Mouse (Mus musculus) spleen, postnatal 4 days (tissue): ENCODE measurements around the gene Rad9a.
"Not testable (repeated sequence)": the region's sequence is repeated elsewhere in the genome, so short reads cannot be mapped to it uniquely, and the experiment has no call there.

Source experiments
- DNase-seq, 2 experiments: peaks; one replicate each; pipeline ENCODE4 v3.0.0; 2022; ENCODE audit warnings: low spot score in 2 of 2

Rad9a gene

DNA sequence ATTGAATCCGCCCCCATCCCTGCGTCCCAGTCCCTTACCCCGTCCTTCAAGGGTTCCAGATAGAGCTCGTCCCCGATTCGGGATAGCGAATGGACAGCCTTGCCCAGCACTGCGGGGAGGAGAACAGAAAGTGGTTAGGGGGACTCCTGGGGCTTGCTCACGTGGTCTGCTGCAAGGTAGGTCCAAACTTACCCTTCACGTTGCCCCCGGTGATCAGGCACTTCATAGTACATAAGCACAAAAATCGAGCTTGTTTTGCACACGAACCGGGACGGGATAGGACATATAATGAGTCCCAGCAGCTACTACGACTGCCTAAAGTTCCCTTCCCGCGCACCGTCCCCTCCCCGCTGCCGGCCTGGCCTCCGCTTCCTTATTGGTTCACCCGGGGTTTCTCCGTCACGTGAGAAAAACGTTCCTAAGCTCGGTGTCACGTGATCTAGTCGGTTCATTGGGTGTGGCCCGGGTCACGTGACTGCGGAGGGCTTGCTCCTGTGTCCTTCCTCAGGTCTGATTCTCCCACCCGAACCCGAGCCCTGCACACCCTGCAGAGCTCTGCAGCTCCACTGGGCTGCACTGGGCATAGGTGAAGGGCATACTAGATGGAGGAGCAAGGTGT lies at the start of gene Rad9a:
Gene Rad9a (minus strand): TSS at position 372 of the 619 bp plus-strand sequence.
- DNase-seq: peak; percentile 96 to 98

DNA sequence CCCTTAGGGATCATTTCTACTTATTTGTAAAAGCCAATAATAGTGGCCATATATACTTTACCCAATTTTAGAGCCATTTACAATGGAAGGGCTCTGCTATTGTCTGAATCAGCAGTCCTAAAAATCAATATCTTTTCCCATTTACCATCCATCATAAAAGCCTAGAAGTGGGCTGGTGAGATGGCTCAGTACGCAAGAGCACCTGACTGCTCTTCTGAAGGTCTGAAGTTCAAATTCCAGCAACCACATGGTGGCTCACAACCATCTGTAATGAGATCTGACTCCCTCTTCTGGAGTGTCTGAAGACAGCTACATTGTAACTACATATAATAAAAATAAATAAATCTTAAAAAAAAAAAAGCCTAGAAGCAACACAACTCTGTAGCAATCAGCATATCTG lies 47.2 kb upstream of the Rad9a start:
- not testable (repeated sequence) for DNase-seq

DNA sequence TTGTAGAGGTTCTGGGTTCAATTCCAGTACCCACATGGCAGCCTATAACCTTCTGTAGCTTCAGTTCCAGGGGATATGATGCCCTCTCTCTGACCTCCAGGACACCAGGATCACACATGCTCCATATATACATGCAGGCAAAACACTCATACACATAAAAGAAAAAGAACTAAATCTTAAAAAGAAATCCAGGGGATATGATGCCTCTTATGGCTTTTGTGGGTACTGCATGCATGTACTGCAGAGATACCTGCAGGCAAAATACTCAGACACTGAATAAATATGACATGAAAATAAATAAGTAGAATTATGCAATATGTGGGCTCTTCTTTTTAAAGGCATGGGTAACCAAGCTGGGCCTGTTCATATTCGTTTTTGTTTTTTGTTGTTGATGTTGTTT lies 45.5 kb upstream of the Rad9a start:
- no peak for DNase-seq

DNA sequence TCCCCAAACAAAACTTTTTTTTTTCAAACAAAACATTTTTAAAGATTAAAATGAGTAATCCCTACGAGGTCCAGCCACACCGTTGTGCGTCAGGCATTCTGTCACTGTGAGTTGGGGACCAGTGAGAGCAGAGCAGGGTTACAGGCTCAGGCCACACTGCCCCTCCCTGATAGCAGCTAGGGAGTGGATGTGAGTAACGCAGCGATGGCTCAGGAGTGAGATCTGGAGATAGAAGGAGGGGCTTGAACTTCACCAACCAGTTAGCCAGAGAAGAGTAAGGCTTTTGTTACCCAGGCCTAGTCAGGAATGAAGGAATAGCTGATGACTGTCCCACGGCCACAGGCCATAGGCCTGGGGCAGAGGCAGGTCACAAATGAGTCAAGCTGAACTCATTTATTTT lies 43.3 kb upstream of the Rad9a start:
- DNase-seq: no peak

DNA sequence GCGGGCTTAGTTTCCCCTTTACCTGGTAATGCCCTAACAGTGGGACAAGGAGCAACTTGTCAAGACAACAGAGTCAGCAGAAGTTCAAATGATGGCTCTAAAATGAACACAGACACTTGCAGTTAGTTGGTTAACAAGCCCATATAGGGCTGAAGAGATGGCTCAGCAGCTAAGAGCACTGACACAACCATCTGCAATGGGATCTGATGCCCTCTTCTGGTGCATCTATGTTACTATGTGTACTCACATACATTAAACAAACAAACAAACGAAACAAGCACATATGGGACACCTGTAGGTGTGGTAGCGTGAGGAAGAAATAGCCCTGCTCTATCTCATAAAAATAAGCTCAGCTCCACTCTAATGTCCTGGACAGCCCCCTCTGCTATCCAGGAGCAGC lies 41.0 kb upstream of the Rad9a start:
- DNase-seq: no peak

DNA sequence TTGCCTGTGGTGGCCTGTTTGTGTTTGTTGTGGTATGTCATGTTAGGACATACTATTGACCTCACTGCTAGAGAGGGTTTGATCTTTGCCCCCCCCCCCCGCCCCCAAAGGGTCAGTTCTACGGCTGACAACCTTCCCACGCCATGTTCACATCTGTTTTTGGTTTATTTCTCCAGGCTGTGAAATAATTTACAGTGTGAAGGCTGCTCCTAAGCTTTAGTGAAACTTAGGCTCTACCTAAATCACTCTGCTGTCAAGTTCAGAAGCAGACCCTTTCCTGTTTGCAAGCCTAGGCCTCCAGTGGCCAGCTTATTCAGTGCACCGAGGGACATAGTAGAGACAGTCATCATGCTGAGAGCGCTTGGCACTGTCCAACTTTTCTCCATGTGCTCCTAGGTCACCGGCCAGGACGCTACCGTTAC lies 38.8 kb upstream of the Rad9a start:
- DNase-seq: no peak

DNA sequence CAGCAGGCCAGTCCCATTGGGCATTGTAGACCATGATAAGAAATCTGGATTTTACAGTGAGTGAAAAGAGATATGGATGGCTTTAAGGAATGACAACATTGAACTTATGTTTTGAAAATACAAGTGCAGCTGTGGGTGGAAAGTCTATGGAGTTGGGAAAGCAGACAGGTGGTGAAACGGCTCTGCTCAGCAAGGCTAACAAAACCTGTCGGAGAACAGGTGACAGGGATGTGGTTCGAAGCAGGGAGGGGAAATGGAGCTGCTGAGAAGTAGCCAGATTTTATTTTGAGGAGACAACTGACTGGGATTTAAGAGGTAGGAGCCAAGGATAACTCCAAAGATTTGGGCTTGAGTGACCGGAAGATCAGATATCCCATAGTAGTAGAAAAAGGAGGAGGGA lies 33.1 kb upstream of the Rad9a start:
- no peak for DNase-seq

DNA sequence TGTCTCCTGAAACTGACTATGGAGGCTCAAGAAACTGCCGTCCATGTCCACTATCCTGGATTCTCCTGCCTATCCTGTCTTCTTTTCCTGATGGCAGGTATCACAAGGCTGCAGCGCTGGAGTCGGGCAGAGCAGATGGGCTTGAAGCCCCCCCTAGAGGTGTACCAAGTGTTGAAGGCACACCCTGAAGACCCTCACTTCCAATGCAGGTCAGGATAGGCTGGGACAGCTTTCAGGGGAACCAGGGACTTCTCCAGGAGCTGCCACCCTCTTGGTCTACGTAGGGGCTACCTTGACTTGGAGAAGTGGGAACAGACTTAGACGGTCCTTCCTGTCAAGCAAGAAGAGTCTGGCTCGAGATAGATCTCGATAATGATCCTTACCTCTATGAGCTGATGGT lies 31.2 kb upstream of the Rad9a start:
- DNase-seq: no peak

DNA sequence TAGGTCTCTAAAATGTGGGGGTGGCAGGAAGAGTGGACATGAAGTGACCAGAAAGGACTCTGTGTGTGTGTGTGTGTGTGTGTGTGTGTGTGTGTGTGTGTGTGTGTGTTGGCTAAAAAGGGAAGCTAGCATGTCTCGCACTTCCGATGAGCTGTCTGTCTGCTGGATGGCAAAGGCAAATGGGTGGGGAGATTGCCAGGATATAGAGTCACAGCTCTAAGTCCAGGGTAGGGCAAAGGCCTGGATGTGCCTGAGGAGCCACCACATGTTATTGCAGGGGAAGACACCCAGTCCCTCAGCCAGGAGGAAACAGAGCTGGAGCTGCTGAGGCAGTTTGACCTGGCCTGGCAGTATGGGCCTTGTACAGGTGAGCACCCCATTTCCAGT lies 30.7 kb upstream of the Rad9a start:
- DNase-seq: no peak

DNA sequence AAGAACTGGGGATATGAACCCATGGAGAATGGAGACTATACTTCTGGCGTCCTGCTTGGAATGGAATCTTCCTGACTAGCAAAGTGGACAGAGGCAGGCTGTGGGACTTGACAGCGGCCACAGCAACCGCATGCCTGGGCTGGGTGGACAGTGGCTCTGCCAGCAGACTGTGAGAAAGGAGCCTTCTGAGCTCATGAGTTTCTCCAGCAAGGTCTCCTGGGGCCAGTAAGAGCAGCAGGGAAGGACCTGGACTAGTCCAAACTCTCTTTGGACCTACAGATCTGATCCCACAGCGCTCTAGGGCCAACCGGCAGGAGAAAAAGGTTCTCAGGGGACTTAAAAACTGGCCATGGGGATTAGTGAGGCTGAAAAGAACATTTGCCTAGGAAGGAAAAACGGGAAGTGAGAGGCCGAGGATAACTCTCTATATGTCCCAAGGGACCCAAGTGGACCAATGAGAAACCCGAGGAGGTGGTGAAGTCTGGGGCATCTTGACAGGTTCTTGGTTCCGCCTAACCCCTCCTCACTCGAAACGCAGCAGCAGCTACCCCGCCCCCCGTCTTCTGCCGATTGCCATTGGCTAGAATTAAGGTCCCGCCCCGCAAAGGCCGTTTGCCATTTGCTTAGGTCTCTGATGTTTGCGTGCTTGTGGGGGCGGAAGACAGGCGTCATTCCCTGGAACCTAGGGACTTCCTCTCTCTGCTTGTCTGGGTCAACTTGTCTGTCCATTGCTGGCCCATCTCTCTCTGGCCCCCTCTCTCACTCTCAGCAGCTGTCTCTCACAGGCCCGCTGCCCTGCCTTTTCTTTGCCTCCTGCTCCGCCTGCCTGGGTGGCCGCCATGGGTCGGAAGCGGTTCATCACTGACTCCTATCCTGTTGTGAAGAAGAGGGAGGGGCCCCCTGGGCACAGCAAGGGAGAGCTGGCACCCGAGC lies 30.1 kb upstream of the Rad9a start, which contains the start of gene Pold4:
Gene Pold4 (plus strand): TSS at position 647 of the 933 bp plus-strand sequence.
- peak; percentile 95 to 96 for DNase-seq

DNA sequence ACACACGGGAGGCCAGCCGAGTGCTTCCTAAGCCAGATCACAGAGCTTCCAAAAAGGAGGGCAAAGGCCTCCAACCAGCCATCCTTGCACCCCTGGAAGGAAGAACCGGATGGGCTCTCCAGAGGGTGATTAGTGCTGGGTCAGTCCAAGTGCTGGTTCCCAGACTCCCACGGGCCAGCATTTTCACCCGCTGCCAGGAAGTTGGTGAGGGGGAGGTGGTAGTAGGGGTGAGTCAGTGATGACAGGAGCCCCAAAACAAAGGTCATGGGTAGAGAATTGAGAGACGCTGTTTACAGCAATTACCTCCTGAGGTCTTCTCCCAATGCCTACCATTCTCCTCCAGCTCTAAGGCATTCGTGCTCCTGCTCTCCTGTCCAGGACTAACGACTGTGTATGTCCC lies 29.0 kb upstream of the Rad9a start:
- DNase-seq: no peak

DNA sequence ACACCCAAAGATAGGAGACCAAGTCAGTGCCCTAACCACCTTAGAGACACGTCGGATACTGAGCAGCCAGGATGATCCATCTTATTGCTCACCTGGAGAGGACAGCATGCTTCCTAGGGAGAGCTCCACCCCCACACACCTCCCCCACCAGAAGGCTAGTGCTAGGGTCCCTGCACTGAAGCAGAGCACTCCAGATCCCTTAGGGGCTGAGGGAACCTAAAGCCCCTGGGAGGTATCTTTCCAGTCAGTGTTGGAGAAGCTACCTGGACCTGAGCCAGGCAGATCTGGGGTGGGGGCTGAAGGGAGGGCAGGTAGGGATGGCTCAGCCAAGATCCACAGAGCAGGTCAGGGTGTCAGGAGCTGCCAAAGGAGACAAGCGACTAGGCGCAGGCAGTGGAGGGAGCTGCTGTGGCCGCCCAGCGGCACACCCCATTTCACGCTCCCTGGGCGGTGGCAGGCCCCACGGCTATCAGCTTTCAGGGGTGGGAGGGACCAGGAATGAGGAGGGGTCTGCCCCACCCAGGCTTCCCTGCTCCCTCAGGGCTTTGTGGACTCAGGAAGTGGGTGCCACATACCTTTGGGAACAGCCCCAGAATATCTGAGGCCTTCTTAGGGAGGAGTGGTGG lies 28.1 kb upstream of the Rad9a start:
- DNase-seq: no peak

DNA sequence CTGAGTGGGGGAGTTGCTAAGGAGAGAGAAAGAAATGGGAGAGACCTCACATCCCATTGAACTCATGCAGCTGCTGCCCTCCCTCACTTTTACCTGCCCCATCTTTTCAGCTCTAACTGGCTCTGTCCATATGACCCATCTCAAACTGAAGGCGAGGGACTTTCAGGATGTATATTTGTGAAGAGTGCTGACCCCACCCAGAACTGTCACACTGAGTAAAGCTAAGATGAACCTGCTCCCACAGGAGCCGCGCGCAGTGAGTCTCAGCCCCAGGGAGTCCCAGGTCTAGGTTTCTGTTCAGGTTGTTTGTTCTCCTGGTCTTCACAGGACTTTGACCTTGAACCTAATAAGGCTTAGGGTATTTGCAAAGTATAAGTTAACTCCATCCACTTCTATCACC lies 27.4 kb upstream of the Rad9a start:
- no peak for DNase-seq

DNA sequence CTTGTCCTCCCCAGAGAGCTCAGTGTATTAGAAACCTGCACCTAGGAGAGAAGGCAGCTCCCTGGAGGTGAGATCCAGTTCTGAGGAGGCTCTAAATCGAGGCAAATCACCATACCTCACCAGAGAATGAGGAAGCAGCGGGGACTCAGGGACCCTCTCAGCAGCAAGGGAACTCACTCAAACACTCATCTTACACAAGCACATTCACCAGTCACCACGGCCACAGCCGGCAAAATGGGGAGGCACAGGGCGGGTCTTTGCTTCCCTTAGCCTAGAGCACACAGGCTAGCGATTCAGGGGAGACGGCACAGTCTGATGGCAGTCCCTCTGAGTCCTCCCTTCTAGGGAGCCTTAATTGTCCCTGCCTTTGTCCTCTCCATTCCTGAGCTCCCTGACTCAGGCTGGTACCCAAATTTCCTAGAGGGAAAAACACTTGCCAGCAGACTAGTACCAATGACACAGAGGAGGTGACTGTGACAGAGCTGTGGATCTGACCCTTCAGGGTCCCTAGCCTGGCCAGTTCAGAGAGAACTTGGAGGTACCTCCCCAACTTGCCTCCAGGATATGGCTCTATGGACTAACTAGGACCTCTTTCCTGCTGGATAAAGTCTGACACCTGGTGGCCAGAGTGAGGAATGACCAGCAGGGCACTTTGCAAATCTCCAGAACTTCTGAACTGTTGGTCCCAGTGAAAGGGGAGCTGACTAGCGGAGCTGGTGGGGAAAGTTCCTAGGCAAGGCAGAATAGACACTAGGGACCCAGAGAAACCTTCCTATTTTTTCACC lies 26.6 kb upstream of the Rad9a start:
- DNase-seq: peak; percentile 74 to 88

DNA sequence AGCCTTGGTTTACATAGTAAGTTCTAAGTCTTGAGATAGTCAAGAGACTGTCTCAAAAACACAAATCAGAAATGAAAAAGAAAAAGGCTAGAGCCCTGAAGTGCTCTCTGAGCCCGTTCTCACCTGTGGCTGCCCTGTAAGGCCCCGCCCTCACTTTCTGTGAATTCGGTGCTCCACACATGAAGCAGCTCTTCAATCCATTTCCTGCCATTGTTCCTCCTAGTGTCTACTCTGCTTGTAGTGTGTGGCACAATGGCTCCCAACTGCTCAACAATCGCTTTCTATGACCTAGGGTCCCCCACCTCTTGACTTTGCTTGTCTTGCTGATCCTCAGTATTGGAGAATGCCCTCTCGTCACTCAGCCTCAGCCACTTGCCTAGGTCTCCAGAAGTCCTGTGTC lies 26.0 kb upstream of the Rad9a start:
- DNase-seq: no peak

DNA sequence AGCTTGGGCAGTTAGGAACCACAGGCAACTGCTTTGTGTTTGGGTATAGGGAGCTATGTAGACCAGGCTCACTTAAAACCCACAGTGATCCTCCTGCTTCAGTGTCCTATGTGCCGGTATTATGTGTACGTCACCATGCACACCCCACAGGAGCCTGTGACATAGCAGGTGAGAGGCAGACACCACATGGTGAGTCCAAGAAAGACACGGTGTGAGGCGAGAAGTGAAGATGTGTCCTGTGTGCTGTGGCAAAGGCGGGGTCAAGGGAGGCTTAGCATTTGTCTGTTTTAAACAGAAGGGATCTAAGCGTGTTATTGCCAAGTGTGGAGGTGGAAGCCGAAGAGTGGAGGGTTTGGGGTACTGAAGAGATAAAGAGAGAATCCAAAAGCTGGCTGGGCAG lies 25.3 kb upstream of the Rad9a start:
- no peak for DNase-seq

DNA sequence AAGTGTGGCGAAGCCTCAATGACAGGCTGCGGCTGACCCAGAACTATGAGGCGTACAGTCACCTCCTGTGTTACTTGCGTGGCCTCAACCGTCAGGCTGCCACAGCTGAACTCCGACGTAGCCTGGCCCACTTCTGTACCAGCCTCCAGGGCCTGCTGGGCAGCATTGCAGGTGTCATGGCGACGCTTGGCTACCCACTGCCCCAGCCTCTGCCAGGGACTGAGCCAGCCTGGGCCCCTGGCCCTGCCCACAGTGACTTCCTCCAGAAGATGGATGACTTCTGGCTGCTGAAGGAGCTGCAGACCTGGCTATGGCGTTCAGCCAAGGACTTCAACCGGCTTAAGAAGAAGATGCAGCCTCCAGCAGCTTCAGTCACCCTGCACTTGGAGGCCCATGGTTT lies 20.7 kb upstream of the Rad9a start:
- DNase-seq: peak in 1 of 2 experiments; percentile 48

DNA sequence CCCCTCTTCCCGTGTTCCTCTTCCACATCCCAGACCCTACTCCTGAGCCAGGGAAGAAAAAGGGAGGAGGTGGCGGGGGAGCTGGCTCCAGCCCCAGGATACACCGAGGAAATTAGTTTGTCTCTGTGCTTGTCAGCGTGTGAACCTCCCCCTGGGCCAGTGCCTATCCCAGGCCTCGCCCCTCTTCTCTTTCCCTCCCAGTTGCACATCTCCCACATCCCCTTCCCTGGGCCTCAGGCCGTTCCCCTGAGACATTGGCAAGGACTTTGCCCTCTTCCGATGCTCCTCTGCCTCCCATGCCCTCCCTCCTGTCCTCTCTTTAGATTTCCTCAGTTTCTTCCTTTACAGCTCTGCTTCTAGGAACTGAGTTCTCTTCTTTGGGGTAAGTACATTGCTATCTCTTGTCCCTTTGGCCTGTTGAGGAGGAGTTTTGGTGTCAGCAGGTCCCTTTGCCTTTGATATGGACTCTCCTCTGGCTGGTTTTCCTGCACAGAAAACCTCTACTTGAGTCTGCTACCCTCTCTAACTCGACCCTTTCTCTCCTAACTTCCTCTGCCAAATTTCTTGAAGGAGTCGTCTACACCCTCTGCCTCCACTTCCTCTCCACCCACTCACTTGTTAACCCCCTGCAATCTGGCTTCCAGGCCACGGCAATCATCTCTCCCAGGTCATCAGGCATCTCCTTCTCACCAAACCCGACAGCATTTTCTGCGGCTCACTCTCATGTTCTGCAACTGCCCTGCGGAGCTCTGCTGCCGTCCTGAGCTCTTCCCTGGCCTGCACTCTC lies 19.7 kb upstream of the Rad9a start:
- peak in 1 of 2 experiments; percentile 67 for DNase-seq

DNA sequence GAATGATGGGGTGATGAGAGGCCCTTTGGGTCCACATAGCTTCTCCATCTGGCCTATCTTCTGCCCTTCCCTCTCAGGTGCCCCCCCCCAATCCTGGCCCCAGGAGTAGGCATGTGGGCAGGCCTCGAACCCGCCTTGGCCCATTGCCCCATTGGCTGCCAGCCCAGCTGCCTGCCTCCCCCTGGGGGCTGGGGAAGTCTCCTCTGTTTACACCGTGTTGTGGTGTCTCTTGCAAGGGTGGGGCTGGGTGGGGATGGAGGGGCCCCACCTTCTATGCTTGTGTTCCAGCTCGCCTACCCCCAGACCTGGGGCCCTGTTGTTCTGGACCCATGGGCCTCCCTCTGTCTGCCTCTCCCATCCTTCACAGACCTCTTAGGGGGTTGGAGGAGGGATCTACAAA lies 19.0 kb upstream of the Rad9a start:
- peak in 1 of 2 experiments; percentile 57 for DNase-seq

DNA sequence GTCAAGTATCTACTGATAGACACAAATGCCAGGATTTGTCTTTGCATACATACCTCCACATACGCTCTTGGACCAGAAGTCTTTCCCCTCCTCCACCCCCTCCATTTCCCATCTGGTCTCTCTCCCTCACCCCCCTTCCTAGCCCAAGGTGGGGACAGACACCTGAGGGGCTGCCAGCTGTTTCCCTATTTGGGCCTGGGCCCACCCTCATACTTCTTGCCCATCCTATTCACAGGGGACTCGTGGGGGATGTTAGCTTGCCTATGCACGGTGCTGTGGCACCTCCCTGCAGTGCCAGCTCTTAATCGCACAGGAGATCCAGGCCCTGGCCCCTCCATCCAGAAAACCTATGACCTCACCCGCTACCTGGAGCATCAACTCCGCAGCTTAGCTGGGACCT lies 18.5 kb upstream of the Rad9a start:
- DNase-seq: no peak

DNA sequence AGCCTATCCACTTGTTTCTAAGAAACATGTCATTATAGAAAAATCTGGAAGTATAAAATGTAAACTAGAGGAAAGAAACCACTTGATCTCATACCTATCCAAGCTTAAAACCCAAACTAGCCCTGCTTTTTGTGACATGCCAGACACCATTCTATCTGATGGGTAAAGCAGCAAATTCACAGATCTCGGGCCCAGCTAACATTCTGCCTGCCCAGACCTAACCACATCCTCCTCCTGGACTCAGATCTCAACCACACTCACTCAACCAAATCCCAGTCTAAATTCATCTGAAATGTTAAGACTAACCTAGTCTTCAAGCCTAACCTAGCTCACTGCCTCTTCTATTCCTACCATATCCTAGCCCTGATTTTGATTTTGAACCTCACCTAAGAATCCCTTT lies 17.3 kb upstream of the Rad9a start:
- no peak for DNase-seq
